Mouse (Mus musculus) liver, embryonic 13.5 days (tissue): ENCODE measurements at regions not wholly inside any gene's neighbourhood (a gene's known extent, or its start where the extent isn't known, plus 50 kb on each side); places are given as distances from the start of the nearest gene placed in this dataset.

Experiments used
- ATAC-seq: fragments of 200-750 bp; cut with Nextera tagmentation; 2 replicates; pipeline ENCODE4 v1.8.0; 2017; ENCODE audit warnings: low read depth, mild to moderate bottlenecking, moderate number of reproducible peaks, moderate library complexity
- DNase-seq: peaks from one replicate; pipeline ENCODE4 v3.0.0; 2022
- H3K27ac ChIP-seq: fragments of 300-500 bp; sonication (generic); 2 replicates; pipeline ENCODE4 v1.5.1; 2015; ENCODE audit warnings: moderate library complexity, mild to moderate bottlenecking, inconsistent platforms
- H3K27me3 ChIP-seq: fragments of 300-500 bp; sonication (generic); 2 replicates; pipeline ENCODE4 v1.6.1; 2015; ENCODE audit warnings: mild to moderate bottlenecking, inconsistent platforms
- H3K36me3 ChIP-seq: fragments of 300-500 bp; sonication (generic); 2 replicates; pipeline ENCODE4 v1.6.1; 2015; ENCODE audit warnings: mild to moderate bottlenecking, inconsistent platforms
- H3K4me1 ChIP-seq: fragments of 300-500 bp; sonication (generic); replicated peaks from 2 replicates; pipeline ENCODE4 v1.6.1; 2015; ENCODE audit warnings: inconsistent platforms
- H3K4me2 ChIP-seq: fragments of 300-500 bp; sonication (generic); 2 replicates; pipeline ENCODE4 v1.6.1; 2015; ENCODE audit warnings: inconsistent platforms, mild to moderate bottlenecking, moderate library complexity
- H3K4me3 ChIP-seq: fragments of 300-500 bp; sonication (generic); replicated peaks from 2 replicates; pipeline ENCODE4 v1.5.1; 2015; ENCODE audit warnings: mild to moderate bottlenecking, inconsistent platforms
- H3K9ac ChIP-seq: fragments of 300-500 bp; sonication (generic); 2 replicates; pipeline ENCODE4 v1.6.1; 2015; ENCODE audit warnings: mild to moderate bottlenecking, inconsistent platforms
- H3K9me3 ChIP-seq: fragments of 300-500 bp; sonication (generic); replicated peaks from 2 replicates; pipeline ENCODE4 v1.6.1; 2016; ENCODE audit warnings: inconsistent platforms
- WGBS: fragments of 180-500 bp; shearing (Covaris S2); methylation state at CpG from one replicate; pipeline ENCODE4 v1.1.7; 2015; ENCODE audit not compliant: insufficient replicate concordance; 5-methylcytosine and 5-hydroxymethylcytosine counted together

- Histone ChIP-seq H3K9ac (no peak overlapping the region), H3K27ac (no peak overlapping the region), H3K36me3 (no peaks in the 10 kb centered on the region), H3K27me3 (no peaks in the 10 kb centered on the region), H3K4me2 (no peak overlapping the region), H3K9me3 (no peaks in the 10 kb centered on the region), H3K4me3 (no peak overlapping the region), H3K4me1 (no peaks in the 10 kb centered on the region)
- WGBS = 75% methylated on average over 5 of the region's 5 CpGs
- ATAC-seq (no peak), DNase-seq (no peak)
These were observed 979.5 kb upstream of the Car8 start for GRCm38 (mm10) chr4:9218380-9218779.

- Histone ChIP-seq H3K27ac (no peak overlapping the region), H3K9ac (no peak overlapping the region), H3K4me2 (no peak overlapping the region), H3K27me3 (no peaks in the 10 kb centered on the region), H3K4me3 (no peak overlapping the region), H3K36me3 (no peaks in the 10 kb centered on the region), H3K9me3 (no peaks in the 10 kb centered on the region), H3K4me1 (no peaks in the 10 kb centered on the region)
- no peak for DNase-seq
- ATAC-seq = no peak
- WGBS = 66% methylated on average over 2 of the region's 2 CpGs
These were observed 969.8 kb upstream of the Car8 start for GRCm38 (mm10) chr4:9208606-9209005.

DNA sequence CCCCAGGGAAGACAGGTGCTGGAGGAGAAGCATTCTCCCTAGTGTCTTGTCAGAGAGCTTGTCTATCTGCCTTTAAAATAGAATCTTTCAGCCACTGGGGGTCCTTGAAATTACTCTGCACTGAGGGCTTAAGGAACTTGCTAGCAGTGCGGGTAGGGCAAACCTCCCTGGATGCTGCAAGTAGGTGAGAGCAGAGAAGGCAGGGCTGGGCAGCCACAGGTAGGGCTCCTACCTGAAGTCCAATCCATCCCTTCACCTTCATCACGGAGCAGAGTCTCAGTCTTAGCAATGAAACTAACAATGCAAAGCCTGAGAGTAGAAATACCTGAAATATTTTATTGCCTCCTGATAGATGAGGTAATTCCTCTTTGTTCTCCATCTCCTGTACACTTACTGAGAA is 961.2 kb upstream of the Car8 start:
- Histone ChIP-seq H3K9me3 (no peaks in the 10 kb centered on the region), H3K9ac (no peak overlapping the region), H3K4me2 (no peak overlapping the region), H3K4me1 (no peaks in the 10 kb centered on the region), H3K27me3 (no peaks in the 10 kb centered on the region), H3K36me3 (no peaks in the 10 kb centered on the region), H3K27ac (no peak overlapping the region), H3K4me3 (no peak overlapping the region)
- ATAC-seq (no peak), DNase-seq (no peak)
- WGBS = 61% methylated on average over 2 of the region's 2 CpGs

- Histone ChIP-seq H3K36me3 (no peaks in the 10 kb centered on the region), H3K27ac (no peak overlapping the region), H3K4me2 (no peak overlapping the region), H3K4me1 (no peaks in the 10 kb centered on the region), H3K4me3 (no peak overlapping the region), H3K9me3 (no peaks in the 10 kb centered on the region), H3K27me3 (no peaks in the 10 kb centered on the region), H3K9ac (no peak overlapping the region)
- ATAC-seq (no peak), DNase-seq (no peak)
- 43% methylated on average over 4 of the region's 4 CpGs for WGBS
These were observed 957.6 kb upstream of the Car8 start for GRCm38 (mm10) chr4:9196435-9196834.

DNA sequence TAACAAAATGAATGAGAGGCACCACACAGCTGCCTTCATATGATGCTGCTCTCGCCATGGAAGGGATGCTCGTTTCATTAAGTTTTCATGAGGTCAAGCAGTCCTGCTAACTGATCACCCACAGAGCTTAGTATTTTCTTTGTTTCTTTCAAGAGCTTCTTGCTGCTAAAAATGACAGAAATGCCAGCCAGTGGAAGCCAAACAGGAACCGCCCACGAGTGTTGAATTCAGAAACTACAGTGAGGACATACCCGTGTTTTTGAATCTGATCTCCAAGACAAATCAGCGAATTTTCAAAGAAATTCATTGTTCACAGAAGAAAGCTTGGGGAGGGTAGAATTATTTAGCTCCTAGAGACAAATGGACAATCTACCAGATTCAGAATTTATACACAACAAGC is 954.3 kb upstream of the Car8 start:
- Histone ChIP-seq H3K9me3 (no peaks in the 10 kb centered on the region), H3K4me3 (no peak overlapping the region), H3K4me1 (no peaks in the 10 kb centered on the region), H3K27me3 (no peaks in the 10 kb centered on the region), H3K27ac (no peak overlapping the region), H3K4me2 (no peak overlapping the region), H3K36me3 (no peaks in the 10 kb centered on the region), H3K9ac (no peak overlapping the region)
- DNase-seq (no peak), ATAC-seq (no peak)
- WGBS = 64% methylated on average over 6 of the region's 6 CpGs

DNA sequence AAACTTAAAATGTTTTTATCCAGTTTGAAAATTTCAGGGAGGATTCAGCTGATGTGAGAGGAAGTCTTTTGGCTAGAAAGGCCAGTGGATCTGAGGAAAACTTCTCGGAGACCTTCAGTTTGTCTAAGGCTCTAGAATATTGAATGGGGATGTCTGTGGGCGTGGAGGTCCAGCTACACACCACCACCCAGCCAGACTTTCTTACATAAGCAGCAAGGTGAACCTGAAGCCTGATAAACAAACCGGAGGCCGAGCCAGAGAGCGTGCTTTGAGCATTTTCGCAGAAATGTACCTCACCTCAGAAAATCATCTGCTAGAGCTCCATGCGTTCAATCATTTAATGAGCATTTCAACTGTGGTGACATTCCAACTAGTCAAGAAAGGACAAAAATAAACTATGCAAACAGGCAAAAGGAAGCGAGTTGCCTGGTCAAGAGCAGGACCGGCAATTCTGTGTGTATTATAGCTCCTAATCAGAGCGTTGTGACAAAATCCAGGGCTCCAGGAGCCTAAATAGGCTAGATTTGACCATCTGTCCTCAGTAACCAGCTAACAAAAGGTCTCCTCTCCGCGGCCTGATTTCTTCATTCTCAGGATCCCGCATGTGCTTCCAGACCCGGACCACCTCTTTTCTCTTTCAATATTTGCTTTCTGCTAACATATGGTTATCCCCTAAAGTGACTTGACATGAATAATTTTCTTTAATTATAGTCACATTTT is 946.5 kb upstream of the Car8 start:
- H3K4me3 ChIP-seq = peak overlapping the region; percentile 27; the same call in 1 of the 2 replicates
- peaks cover 17% of the 10 kb centered on the region for H3K4me1 ChIP-seq
- no peaks in the 10 kb centered on the region for H3K36me3 ChIP-seq
- 32% methylated on average over 14 of the region's 14 CpGs for WGBS
- no peak for ATAC-seq
- peak overlapping the region; percentile 55 for H3K4me2 ChIP-seq
- no peaks in the 10 kb centered on the region for H3K9me3 ChIP-seq
- DNase-seq = no peak
- H3K27me3 ChIP-seq = no peaks in the 10 kb centered on the region
- H3K9ac ChIP-seq = no peak overlapping the region
- no peak overlapping the region for H3K27ac ChIP-seq

- peak overlapping the region; percentile 27; the same call in 1 of the 2 replicates for H3K4me3 ChIP-seq
- H3K9me3 ChIP-seq = no peaks in the 10 kb centered on the region
- H3K27ac ChIP-seq = no peak overlapping the region
- 1% methylated on average over 12 of the region's 12 CpGs for WGBS
- H3K36me3 ChIP-seq = no peaks in the 10 kb centered on the region
- peak overlapping the region; percentile 55 for H3K4me2 ChIP-seq
- peak; percentile 53; the same call in 1 of the 2 replicates for ATAC-seq
- no peak for DNase-seq
- H3K4me1 ChIP-seq = peaks cover 17% of the 10 kb centered on the region
- H3K9ac ChIP-seq = no peak overlapping the region
- H3K27me3 ChIP-seq = no peaks in the 10 kb centered on the region
These were observed 945.7 kb upstream of the Car8 start for GRCm38 (mm10) chr4:9184451-9185121.

- Histone ChIP-seq H3K9ac (no peak overlapping the region), H3K4me1 (no peaks in the 10 kb centered on the region), H3K36me3 (no peaks in the 10 kb centered on the region), H3K27me3 (no peaks in the 10 kb centered on the region), H3K4me2 (no peak overlapping the region), H3K9me3 (no peaks in the 10 kb centered on the region), H3K27ac (no peak overlapping the region), H3K4me3 (no peak overlapping the region)
- ATAC-seq = no peak
- WGBS = 43% methylated on average over 1 of the region's 1 CpGs
- DNase-seq = no peak
These were observed 935.5 kb upstream of the Car8 start for GRCm38 (mm10) chr4:9174365-9174764.

GRCm38 (mm10) chr4:9162374-9162773 is 923.5 kb upstream of the Car8 start:
- H3K4me2 ChIP-seq = no peak overlapping the region
- H3K9me3 ChIP-seq = no peaks in the 10 kb centered on the region
- no peak overlapping the region for H3K27ac ChIP-seq
- DNase-seq (no peak), ATAC-seq (no peak)
- H3K4me1 ChIP-seq = no peaks in the 10 kb centered on the region
- 73% methylated on average over 7 of the region's 7 CpGs for whole genome bisulfite sequencing
- no peaks in the 10 kb centered on the region for H3K27me3 ChIP-seq
- no peaks in the 10 kb centered on the region for H3K36me3 ChIP-seq
- no peak overlapping the region for H3K4me3 ChIP-seq
- H3K9ac ChIP-seq = no peak overlapping the region

DNA sequence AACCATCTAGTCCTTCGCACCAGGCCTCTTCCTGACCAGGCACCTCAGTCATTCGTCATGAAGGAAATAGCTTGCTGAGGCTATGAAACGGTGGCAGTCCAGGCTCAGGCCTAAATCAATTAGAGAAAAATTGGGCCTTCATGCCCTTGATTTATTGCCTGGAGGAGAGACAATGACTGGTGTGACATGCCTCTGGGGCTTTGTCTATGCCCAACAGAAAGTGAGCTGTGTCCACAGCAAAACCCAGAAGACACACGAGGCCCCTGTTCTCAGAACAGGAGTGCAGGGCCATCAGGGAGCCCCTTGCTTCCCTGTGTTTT is 922.9 kb upstream of the Car8 start:
- no peak for ATAC-seq

GRCm38 (mm10) chr4:9161068-9161813 is 922.4 kb upstream of the Car8 start:
- no peaks in the 10 kb centered on the region for H3K27me3 ChIP-seq
- 69% methylated on average over 11 of the region's 11 CpGs for WGBS
- no peaks in the 10 kb centered on the region for H3K4me1 ChIP-seq
- no peaks in the 10 kb centered on the region for H3K36me3 ChIP-seq
- no peak overlapping the region for H3K27ac ChIP-seq
- no peak overlapping the region for H3K4me2 ChIP-seq
- DNase-seq (no peak), ATAC-seq (no peak)
- no peak overlapping the region for H3K4me3 ChIP-seq
- no peak overlapping the region for H3K9ac ChIP-seq
- no peaks in the 10 kb centered on the region for H3K9me3 ChIP-seq

More for the DNA sequence above, 922.9 kb upstream of the Car8 start:
- 57% methylated on average over 4 of the region's 4 CpGs for WGBS
- DNase-seq = no peak
- H3K36me3 ChIP-seq = no peaks in the 10 kb centered on the region
- no peaks in the 10 kb centered on the region for H3K4me1 ChIP-seq
- no peaks in the 10 kb centered on the region for H3K9me3 ChIP-seq
- no peak overlapping the region for H3K4me2 ChIP-seq
- H3K27me3 ChIP-seq = no peaks in the 10 kb centered on the region
- no peak overlapping the region for H3K9ac ChIP-seq
- no peak overlapping the region for H3K27ac ChIP-seq
- no peak overlapping the region for H3K4me3 ChIP-seq
